Mouse (Mus musculus): ENCODE data around the gene Fam171a1.
"Not testable (repeated sequence)": the region's sequence is repeated elsewhere in the genome, so short reads cannot be mapped to it uniquely, and the experiment has no call there.

Gene Fam171a1

DNA sequence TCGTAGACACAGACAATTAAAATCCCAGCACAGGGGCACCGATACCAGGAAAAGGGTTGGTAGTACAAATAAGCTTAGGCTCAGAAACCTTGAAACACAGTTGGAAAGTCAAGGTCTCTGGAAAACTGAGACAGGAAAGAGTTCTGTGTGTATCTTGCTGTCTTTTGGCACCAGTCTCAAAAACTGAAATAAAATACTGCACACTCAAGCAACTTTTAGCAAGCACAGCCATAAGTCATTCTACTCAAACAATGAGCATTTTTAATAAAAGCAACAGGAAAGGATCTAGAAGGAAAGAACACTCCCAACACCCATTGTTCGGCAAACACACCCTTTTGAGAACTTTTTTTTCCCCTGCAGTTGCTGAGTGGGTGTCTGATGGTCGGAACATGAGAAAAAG, at the start of gene Fam171a1:
Fam171a1 (plus strand) TSS at position 359 of the 400 bp plus-strand sequence.
- DNase-seq (ENCODE audit: low spot score) = no peak

DNA sequence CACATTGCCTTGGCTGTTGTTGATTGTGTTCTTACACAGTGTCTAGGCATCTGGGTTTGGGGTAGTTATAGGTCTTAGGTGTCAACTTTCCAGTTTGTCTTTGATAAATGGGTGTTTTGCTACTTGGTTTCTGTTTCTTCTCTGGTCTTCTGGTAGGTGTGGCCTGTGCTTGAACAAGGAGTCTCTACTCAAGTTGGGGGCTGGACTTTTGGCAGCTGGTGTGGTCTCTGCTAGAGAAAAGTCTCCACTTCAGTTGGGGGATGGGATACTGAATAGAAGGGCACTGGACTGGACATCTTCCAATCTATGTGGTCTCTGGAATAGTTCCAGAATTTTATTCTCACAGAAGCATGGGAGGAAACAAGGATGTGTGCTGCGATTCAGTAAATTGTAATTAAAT, 44.9 kb upstream of the Fam171a1 start:
- no peak for DNase-seq (ENCODE audit: low spot score)

DNA sequence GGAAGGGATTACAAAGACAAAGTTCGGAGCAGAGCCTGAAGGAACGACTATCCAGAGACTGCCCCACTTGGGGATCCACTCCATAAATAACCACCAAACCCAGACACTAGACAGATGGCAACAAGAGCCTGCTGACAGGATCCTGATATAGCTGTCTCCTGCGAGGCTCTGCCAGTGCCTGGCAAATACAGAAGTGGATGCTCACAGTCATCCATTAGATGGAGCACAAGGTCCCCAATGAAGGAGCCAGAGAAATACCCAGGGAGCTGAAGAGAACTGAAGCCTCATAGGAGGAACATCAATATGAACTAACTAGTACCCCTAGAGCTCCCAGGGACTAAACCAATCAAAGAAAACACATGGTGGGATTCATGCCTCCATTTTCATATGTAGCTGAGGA, 25.7 kb upstream of the Fam171a1 start:
- DNase-seq (ENCODE audit: low spot score) = not testable (repeated sequence)

DNA sequence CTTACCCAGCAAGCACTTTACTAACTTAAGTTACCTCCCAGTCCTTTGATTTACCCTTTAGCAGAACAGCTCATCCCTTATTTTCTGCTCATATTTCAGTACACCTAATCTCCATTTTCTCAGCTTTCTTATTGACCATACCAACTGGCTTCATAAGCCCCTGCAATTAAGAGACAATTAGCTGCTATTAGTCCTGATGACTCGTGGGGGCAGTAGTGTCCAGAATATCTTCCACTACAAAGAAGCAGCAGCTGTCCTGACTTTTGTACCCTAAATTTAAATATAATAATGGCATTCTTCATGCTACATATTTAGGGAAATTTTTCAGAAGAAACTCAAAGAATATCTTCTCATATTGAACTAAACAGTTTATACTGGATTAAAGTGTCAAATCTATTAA, 24.8 kb upstream of the Fam171a1 start:
- DNase-seq (ENCODE audit: low spot score) = peak; percentile 7

DNA sequence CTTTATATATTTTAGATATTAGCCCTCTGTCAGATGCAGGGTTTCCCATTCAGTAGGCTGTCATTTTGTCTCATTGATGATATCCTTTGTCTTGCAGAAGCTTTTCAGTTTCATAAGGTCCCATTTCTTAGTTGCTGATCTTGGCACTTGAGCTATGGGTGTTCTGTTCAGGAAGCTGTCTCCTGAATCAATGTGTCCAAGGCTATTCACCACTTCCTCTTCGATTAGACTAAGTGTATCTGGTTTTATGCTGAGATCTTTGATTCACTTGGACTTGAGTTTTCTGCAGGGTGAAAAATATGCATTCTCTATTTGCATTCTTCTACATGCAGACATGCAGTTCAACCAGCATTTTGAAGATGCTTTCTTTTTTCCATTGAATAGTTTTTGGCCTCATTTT, 17.9 kb upstream of the Fam171a1 start:
- DNase-seq (ENCODE audit: low spot score) = no peak

DNA sequence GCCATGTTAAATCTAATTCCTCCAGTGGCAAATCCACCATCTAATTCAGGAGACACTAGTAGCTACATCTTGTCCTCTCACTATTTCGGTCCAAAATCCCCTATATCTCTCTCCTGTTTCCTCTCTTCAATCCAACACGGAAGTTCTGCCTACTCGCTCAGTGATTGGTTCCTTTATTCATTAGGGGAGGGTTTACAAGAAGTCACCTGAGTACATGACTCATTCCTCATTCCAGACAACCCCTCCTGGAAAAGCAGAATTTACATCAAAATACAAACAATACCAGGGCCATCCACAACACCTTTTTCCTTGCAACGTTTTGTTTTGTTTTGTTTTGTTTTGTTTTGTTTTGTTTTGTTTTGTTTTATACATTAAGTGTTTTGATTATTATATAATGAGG, 14.1 kb upstream of the Fam171a1 start:
- DNase-seq (ENCODE audit: low spot score) = no peak

DNA sequence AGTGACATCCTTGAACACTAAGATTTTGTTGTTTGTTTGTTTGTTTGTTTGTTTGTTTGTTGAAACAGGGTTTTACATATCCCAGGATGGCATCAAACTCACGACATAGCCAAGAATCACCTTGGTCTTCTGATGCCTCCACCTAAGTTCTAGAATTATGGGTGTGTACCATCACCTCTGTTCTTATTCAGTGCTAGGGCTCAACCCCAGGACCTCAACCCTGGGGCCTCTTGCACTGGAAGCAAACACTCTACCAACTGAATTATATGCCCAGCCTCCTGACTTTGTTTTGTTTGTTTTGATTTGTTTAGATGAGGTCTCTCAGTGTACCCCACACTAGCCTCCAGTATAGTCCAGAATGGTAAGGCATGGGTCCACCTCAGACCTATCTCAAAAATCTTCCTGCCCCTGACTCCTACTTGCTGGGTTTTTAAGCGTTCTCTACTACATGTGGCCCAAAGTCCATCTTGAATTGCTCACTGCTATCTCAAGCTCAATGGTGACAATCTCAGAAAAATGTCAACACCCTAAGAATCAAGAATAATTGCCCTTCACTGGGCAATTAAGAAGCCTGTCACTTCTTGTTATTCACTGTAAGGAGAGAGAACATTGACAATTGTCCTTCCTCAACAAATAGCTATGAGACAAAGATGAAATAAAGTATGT, 12.6 kb upstream of the Fam171a1 start:
- no peak for DNase-seq (ENCODE audit: low spot score)

DNA sequence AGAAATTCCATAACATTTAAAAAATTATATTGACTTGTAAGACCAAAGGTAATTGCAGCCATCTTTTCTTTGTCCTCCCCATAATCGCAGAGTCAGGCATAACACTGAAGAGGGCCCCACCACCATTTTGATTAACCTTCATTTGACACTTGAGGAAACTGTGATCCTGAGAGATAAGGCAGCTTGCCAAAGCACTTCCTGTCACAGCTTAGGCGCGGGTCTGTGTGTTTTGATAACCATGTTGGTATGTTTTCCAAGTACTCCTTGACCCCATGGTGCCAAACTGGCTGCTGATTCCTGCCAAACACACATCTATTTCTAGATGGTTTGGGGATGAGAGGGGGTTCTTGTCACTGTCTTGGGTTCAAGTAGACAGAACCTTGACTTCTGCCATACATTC, 11.7 kb upstream of the Fam171a1 start:
- no peak for DNase-seq (ENCODE audit: low spot score)

DNA sequence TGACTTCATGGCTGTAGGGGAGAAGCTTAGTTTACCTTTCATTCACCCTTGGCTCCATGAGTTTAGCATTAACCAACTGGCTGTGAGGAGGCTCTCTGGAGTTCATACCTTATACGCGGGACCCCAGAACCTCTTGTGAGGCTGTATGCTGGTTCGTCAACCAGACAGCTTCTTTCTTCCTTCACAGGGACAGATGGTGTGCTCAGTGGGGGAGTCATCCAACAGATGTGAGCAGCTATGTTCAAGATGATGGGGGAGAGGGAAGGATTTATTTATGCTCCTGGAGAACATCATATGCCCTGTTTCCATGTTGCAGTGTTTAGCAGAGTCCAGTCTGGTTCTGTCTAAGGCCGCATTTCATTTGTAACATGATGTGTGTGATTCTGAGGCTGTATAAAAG, 6.6 kb upstream of the Fam171a1 start:
- no peak for DNase-seq (ENCODE audit: low spot score)

DNA sequence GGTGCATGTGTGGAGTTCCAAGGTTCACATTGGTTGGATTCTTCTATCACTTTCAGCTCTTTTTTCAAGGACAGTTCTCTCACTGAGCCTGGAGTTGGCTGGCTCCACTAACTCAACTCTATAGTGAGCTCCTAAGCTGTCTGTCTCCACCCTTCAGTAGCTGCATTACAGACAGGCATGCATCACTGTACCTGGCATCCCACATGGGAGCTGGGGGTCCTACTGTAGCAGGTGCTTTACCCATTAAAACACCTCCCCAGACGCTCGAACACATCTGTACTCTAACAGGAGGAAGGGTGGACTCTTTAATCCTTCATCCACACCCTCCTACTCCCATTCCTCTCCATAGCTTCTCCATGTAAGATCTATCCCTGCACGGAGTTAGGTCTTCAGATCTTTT, 5.6 kb upstream of the Fam171a1 start:
- no peak for DNase-seq (ENCODE audit: low spot score)

DNA sequence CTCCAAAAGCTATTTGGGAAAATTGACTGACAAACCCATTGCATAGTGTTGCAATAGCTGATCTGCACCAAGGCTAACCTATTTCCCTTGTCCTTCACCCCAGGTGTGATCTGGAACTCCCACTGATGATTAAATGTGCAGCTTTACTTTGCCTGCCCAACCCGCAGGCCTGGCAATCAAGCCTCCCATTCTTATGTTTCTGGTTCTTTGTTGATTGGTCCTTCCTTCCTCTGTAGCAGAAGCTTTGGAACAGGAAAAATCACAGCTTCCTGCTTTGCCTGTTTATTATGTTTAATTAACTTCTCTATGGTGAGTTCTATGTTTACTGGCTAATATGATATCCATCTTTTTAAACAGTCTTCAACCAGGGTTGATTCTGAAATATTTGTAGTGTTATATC, 5.2 kb upstream of the Fam171a1 start:
- DNase-seq (ENCODE audit: low spot score) = no peak

DNA sequence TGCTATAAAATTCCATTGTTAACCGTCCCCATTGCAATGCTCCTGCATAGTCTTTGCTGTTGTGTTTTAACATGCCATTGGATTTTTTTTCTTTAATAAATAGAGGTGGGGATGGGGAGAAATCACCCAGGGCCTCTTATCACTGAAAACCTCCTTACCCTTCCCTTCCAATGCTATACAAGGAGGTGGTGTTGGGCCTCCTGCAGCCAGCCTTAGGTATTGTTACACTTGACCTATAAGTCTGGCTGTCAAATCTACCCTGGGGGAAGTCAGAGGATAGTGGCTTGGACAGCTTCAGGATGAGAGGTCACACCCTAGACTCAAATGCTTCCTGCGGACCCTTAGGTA, 3.8 kb downstream of the Fam171a1 start:
- no peak for DNase-seq (ENCODE audit: low spot score)

DNA sequence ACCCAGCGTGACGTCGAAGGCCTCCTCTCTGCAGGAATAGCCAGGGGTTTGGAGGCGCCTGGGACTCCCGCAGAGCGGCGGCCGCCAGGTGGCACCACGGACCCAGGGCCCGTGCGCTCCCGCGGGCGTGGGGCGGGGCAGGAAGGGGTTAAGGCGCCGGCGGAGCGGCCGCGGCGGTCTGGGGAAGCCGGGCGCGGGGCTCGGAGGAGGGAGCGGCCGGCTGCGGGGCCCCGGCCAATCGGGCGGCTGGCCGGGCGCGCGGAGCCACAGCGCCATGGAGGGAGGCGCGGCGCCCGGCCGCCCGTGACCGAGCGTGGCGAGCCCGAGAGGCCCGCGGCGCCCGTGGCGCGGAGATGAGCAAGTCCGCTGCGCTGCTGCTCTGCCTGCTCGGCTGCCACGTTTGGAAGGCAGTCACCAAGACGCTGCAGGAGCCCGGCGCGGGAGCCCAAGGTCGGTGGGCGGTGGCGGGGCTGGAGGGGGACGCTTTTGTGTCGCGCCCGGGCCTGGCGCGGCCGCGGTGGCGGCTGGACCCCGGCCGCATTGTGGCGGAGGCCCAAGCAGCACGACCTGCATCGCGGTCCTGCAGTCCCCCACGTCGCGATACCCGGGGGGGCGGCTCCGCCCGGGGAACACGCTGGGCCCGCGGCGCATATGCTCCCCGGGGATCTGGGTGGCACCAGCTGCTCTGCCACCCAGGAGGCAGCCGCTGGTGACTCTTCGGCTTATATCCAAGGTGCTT, 4.3 kb downstream of the Fam171a1 start:
- peak; percentile 84 for DNase-seq (ENCODE audit: low spot score)

DNA sequence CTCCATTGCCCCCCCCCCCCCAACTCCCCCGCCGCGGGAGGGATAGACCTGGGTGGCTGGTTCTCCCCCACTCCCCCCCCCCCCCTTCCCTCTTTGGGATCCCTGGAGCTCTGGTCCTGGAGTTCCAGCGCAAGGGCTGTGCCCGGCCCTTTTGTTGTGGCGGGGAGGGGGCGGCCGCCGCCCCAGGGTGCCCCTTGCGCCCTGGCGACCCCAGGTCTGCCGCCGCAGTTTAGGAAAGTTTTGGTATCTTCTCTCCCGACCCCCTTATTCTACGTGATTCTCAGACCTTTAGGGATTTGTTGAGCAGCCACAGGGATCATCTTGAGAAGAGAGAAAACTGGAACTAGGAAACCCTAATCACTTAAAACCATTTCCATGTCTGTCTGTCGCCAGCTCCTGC, 4.9 kb downstream of the Fam171a1 start:
- no peak for DNase-seq (ENCODE audit: low spot score)

DNA sequence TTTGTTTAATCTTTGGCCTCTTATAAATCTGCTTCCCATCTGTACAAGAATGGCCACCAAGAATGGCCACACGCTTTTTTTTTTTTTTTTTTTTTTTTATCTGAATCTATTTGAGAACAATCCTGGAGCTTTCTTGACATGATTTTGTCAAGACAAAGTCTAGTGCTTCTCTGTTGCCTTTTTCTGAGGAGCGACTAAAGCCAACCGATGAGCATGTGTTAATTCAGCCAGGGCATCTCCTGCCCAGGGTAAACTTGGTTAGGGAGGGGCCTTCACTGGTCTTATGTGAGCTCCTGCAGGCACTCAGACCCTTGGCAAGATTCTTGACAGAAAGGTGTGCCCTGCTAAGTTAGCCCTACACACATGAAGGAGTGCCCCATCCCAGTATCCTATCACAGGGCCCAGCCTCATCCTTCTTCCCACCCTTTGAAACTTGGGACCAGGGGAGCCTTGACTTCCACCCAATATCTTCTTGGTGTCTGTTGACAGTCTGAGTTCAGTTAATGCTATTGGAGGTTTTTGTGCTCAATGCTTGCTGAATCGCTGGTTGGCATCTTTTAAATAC, 5.4 kb downstream of the Fam171a1 start:
- no peak for DNase-seq (ENCODE audit: low spot score)

DNA sequence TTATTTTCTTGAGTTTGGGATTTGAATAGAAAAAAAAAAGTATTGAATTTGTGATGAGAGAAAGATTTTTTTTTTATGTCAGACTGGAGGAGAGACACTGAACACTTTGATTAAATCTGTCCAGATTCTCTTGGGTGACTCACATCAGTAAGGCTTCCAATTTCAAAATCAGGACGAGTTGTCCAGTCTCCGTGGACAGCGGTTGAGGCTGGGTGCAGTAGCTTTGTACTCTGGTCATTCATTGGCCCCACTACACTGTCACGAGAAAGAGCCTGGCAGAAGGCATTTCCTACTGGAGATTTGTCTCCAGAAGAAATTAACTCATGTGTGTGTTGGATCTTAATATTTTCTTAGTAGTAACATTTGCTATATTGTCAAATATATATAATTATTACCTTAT, 8.5 kb downstream of the Fam171a1 start:
- no peak for DNase-seq (ENCODE audit: low spot score)

DNA sequence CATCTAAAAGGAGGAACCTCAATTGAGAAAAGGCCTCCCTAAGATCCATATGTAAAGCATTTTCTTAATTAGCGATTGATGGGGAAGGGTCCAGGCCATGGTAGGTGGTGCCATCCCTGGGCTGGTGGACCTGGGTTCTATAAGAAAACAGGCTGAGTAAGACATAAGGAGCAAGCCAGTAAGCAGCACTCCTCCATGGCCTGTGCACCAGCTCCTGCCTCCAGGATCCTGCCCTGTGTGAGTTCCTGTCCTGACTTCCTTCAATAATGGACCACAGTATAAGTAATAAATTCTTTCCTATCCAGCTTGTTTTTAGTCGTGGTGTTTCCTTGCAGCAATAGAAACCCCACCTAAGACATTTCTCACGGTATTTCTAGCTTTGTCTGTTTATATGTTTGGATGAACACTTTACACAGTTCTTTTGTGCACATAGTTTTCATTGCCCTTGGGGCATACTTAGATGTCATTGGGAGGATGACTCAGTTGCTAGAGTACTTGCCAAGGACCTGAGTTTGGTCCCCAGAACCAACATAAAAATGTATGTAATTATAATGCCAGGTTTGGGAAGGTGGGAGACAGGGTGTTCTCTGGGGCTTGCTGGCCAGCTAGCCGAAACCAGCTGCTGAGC, 13.3 kb downstream of the Fam171a1 start:
- no peak for DNase-seq (ENCODE audit: low spot score)

DNA sequence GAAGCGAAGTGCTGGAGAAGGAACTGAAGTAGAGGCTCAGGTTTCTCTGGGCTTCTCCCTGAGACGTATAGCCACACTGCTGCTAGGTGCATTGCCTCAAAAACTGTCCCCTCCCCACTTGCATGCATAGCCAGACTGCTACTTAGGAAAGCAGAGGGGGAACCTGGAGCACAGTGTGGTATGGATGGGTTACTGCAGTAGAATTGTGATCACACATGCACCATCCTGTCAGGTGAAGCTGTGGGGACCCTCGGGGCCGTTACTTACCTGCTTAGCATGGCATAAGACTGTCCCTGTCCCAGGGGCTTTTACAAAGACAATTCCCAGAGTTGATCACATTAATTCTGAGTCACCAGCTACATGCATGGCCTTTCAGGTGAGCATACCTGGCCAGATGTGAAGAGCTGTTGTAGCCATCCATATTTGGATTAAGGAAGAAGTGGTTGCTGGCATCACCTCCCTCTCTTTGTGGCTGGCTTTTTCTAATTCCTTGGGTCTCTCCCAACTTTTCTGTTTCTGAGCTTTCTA, 14.4 kb downstream of the Fam171a1 start:
- no peak for DNase-seq (ENCODE audit: low spot score)

DNA sequence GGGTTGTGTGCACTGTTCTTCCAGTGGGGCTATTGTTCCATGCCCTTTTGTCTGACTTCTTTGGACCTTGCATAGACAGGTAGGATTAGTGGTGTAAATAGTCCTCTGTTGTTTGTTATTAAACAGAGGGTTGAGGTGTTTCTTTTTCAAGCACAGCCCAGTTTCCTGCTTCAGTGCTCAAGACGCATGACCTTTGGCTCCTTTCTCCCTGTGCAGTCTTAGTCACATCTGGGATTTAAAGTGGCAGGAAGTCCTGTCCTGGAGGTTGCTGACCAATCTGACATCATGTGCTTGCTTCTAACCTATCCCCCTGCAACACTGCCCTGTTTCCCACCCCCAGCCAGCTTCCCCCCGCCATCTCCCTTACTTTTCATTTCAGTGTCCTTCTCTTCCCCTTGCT, 14.9 kb downstream of the Fam171a1 start:
- peak; percentile 57 for DNase-seq (ENCODE audit: low spot score)

DNA sequence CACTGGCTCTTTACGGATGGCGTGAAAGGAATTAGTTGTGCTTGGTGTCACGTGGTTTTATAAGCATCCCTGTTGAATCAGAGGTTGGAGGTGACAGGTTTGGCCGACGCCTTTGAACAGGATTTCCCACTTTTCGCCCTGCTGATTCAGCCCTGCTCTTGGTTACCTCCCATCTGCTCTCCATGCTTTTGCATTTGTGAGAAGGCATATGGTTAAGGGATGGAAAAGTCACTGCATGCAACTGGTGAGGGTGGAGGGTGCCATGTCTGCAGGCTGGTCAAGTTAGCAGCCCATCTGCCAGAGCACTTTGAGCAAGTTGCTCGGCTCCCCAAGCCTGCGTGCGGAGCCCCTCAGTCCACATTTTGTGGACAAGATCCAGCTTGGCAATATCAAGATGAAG, 18.4 kb downstream of the Fam171a1 start:
- no peak for DNase-seq (ENCODE audit: low spot score)

DNA sequence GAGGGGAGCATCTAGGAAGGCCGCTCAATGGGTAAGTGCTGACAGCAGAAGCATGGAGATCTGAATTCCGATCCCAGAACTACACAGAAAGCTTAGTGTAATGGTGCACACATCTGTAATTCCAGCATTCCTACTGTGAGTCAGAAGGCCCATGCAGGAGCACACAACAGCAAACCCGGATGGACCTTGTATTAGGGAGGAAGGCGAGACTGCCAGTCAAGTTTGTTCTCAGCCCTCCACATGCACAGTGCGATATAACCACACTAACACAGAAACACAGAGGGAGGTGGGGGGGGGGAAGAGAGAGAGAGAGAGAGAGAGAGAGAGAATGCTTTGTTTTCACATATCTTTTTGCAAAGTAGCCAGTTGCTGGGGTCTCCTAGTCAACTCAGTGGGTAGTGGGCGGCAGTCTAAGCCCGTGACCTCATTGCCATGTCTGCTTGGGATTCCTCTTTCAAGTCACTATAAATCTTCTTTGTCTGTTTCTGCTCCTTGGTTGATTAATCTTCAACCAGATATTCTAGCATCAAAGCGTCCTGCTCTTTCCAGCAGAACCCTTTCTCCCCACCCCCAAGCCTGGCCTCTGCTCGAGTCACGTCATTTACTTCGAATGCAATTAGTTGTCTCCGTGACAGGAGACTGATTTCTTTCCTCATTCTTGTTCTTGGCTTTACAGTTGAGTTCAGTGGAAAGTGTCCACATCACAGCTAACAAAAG, 20.7 kb downstream of the Fam171a1 start:
- DNase-seq (ENCODE audit: low spot score) = peak; percentile 36

DNA sequence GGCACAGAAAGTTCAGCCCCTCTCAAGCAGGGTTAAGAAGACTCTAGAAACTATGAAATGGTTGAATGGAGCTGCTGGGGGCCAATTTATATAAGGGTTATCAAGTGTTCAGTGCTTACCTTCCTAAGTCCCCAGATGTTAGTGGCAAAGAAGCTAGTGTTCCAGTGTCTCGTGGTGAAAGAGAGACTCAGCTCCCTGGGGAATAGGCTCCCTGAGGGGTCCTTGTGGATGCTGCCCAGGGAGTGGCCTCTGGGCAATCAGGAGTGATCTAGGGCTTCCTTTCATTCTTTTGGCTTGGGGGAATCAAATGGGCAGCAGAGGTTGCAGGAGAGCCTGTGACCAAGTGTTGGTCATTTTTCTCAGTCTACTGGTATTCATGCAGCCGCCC, 21.3 kb downstream of the Fam171a1 start:
- DNase-seq (ENCODE audit: low spot score) = no peak

Data from embryo, embryonic 10 days (tissue).